Mouse (Mus musculus) kidney, postnatal 4 days (tissue): ENCODE data around the gene Snhg11.
A peak's percentile ranks its signal among the peaks of the same experiment; 100 is the strongest.
"Not testable (repeated sequence)": the region's sequence is repeated elsewhere in the genome, so short reads cannot be mapped to it uniquely, and the experiment has no call there.

Experiments
- DNase-seq, 2 experiments: peaks; one replicate each; pipeline ENCODE4 v3.0.0; 2021; ENCODE audit warnings: mixed read lengths in 2 of 2

Snhg11 gene

GRCm38 (mm10) chr2:158369474-158370172, 5.8 kb upstream of the Snhg11 start:
- DNase-seq = no peak

GRCm38 (mm10) chr2:158370173-158370550, 5.3 kb upstream of the Snhg11 start:
- peak in 1 of 2 experiments; percentile 29 for DNase-seq

GRCm38 (mm10) chr2:158373061-158373460, 2.4 kb upstream of the Snhg11 start:
- DNase-seq = peak in 1 of 2 experiments; percentile 18

- DNase-seq = no peak
These were observed 1.9 kb upstream of the Snhg11 start for GRCm38 (mm10) chr2:158373516-158373915.

GRCm38 (mm10) chr2:158376123-158376687, 767 bp downstream of the Snhg11 start:
- no peak for DNase-seq

GRCm38 (mm10) chr2:158376798-158377197, 1.4 kb downstream of the Snhg11 start:
- no peak for DNase-seq

- no peak for DNase-seq
These were observed 2.4 kb downstream of the Snhg11 start for GRCm38 (mm10) chr2:158377811-158378210.

GRCm38 (mm10) chr2:158379354-158380078, 4.1 kb downstream of the Snhg11 start:
- DNase-seq = peak; percentile 72 to 81

- no peak for DNase-seq
These were observed 10.6 kb downstream of the Snhg11 start for GRCm38 (mm10) chr2:158386072-158386471.

- DNase-seq = no peak
These were observed 14.0 kb downstream of the Snhg11 start for GRCm38 (mm10) chr2:158389421-158389820.

GRCm38 (mm10) chr2:158396369-158396768, 20.9 kb downstream of the Snhg11 start:
- no peak for DNase-seq

- DNase-seq = not testable (repeated sequence)
These were observed 21.7 kb downstream of the Snhg11 start for GRCm38 (mm10) chr2:158397140-158397539.

GRCm38 (mm10) chr2:158402915-158403314, 27.5 kb downstream of the Snhg11 start:
- DNase-seq = no peak

- no peak for DNase-seq
These were observed 33.7 kb downstream of the Snhg11 start for GRCm38 (mm10) chr2:158408997-158409594.

- peak; percentile 99 for DNase-seq
These were observed 34.2 kb downstream of the Snhg11 start, which contains the start of gene Ralgapb for GRCm38 (mm10) chr2:158409595-158410021. TSS of gene Ralgapb (plus strand) at chr2:158409848.

- DNase-seq = peak in 1 of 2 experiments; percentile 45
These were observed 34.9 kb downstream of the Snhg11 start for GRCm38 (mm10) chr2:158410022-158411014.

- DNase-seq = no peak
These were observed 37.8 kb downstream of the Snhg11 start for GRCm38 (mm10) chr2:158413240-158413639.

- no peak for DNase-seq
These were observed 40.4 kb downstream of the Snhg11 start for GRCm38 (mm10) chr2:158415826-158416225.

- DNase-seq = no peak
These were observed 43.2 kb downstream of the Snhg11 start for GRCm38 (mm10) chr2:158418663-158419062.
